Mouse (Mus musculus) hindbrain, embryonic 15.5 days (tissue): Measurements from ENCODE around the gene Slc44a4. TPM values are rescaled to one million over a fixed set of nuclear protein-coding genes. Genes with fewer than 3 reads are reported as not detected.

Experiments used
- ATAC-seq: fragments of 200-750 bp; cut with Nextera tagmentation; 2 replicates; pipeline ENCODE4 v1.8.0; 2017; ENCODE audit warnings: low read depth, moderate number of reproducible peaks, moderate TSS enrichment; ENCODE audit not compliant: low FRiP score
- H3K27ac ChIP-seq: fragments of 300-500 bp; sonication (generic); replicated peaks from 2 replicates; pipeline ENCODE4 v1.5.1; 2015; ENCODE audit warnings: mild to moderate bottlenecking, inconsistent platforms
- H3K27me3 ChIP-seq: fragments of 300-500 bp; sonication (generic); 2 replicates; pipeline ENCODE4 v1.6.1; 2015; ENCODE audit warnings: control low read depth, inconsistent platforms
- H3K36me3 ChIP-seq: fragments of 300-500 bp; sonication (generic); 2 replicates; pipeline ENCODE4 v1.6.1; 2015; ENCODE audit warnings: control low read depth, inconsistent platforms
- H3K4me1 ChIP-seq: fragments of 300-500 bp; sonication (generic); replicated peaks from 2 replicates; pipeline ENCODE4 v1.6.1; 2015; ENCODE audit warnings: control low read depth, inconsistent platforms
- H3K4me2 ChIP-seq: fragments of 300-500 bp; sonication (generic); 2 replicates; pipeline ENCODE4 v1.6.1; 2015; ENCODE audit warnings: moderate library complexity, mild to moderate bottlenecking, inconsistent platforms
- H3K4me3 ChIP-seq: fragments of 300-500 bp; sonication (generic); 2 replicates; pipeline ENCODE4 v1.5.1; 2015; ENCODE audit warnings: mild to moderate bottlenecking, inconsistent platforms
- H3K9ac ChIP-seq: fragments of 300-500 bp; sonication (generic); 2 replicates; pipeline ENCODE4 v1.6.1; 2015; ENCODE audit warnings: inconsistent platforms
- H3K9me3 ChIP-seq: fragments of 300-500 bp; sonication (generic); 2 replicates; pipeline ENCODE4 v1.6.1; 2016; ENCODE audit warnings: control low read depth, inconsistent platforms
- WGBS: fragments of 180-500 bp; shearing (Covaris S2); methylation state at CpG from one replicate; pipeline ENCODE4 v1.1.7; 2015; 5-methylcytosine and 5-hydroxymethylcytosine counted together
- polyA plus RNA-seq: library from polyadenylated mRNA; unstranded; fragments of >200 nt; fragmentation: Nextera tagmentation; extraction: Ambion mirVana; gene quantifications from 2 replicates; pipeline ENCODE4 v1.2.1, GENCODE M21; 2015

Slc44a4 gene
- polyA plus RNA-seq: 0.09 TPM in 1 of 2 replicates, not detected in the other

GRCm38 (mm10) chr17:34913930-34914665 lies at the start of gene Slc44a4:
Slc44a4 (plus strand) TSS chr17:34914466.
- H3K9ac ChIP-seq: no peak within 1 kb of the TSS
- no peak within 1 kb of the TSS for H3K4me2 ChIP-seq
- no peak within 1 kb of the TSS for H3K4me3 ChIP-seq
- H3K4me1 ChIP-seq: no peaks in the 10 kb centered on the region
- H3K36me3 ChIP-seq: peaks cover 48% of the 10 kb centered on the region
- no peaks in the 10 kb centered on the region for H3K27me3 ChIP-seq
- 39% methylated on average over 18 of the region's 18 CpGs for WGBS
- no peaks in the 10 kb centered on the region for H3K9me3 ChIP-seq
- ATAC-seq: no peak
- H3K27ac ChIP-seq: no peak within 1 kb of the TSS

DNA sequence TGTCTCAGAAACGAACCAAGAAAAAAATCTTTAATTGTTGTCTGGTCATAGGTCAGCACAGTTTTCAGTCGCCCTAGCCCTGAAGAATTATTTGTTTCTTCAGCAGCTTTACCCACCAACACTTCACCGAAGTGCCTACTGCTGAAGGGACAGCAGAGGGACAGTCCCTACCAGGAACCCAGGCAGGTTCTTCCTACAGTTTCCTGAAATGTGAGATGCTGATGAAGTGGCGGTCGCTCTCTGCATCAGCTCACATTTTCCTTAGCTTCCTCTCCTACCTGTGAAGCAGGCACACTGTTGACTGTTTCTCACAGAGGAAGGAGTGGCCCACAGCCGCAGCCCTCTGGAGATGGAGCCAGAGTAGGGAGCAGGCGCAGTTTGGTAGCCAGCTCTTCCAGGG lies 48.3 kb upstream of the Slc44a4 start:
- Histone ChIP-seq H3K4me1 (no peaks in the 10 kb centered on the region), H3K27me3 (no peaks in the 10 kb centered on the region), H3K4me2 (no peak overlapping the region), H3K9me3 (no peaks in the 10 kb centered on the region), H3K36me3 (no peaks in the 10 kb centered on the region), H3K4me3 (no peak overlapping the region), H3K9ac (no peak overlapping the region), H3K27ac (no peak overlapping the region)
- ATAC-seq: no peak
- WGBS: 64% methylated on average over 7 of the region's 7 CpGs

- Histone ChIP-seq H3K36me3 (no peaks in the 10 kb centered on the region), H3K27ac (no peak overlapping the region), H3K4me1 (no peaks in the 10 kb centered on the region), H3K9ac (no peak overlapping the region), H3K27me3 (no peaks in the 10 kb centered on the region), H3K4me3 (no peak overlapping the region), H3K4me2 (no peak overlapping the region), H3K9me3 (no peaks in the 10 kb centered on the region)
- no peak for ATAC-seq
- WGBS: 95% methylated on average over 6 of the region's 6 CpGs
Measured at GRCm38 (mm10) chr17:34874321-34874720, 39.9 kb upstream of the Slc44a4 start.

GRCm38 (mm10) chr17:34879336-34879879 lies 34.9 kb upstream of the Slc44a4 start, which contains the start of gene Zbtb12:
Zbtb12 (plus strand) TSS chr17:34879483.
- H3K9me3 ChIP-seq: no peaks in the 10 kb centered on the region
- no peaks in the 10 kb centered on the region for H3K4me1 ChIP-seq
- peaks cover 8% of the 10 kb centered on the region; the same call in 1 of the 2 replicates for H3K27me3 ChIP-seq
- no peaks in the 10 kb centered on the region for H3K36me3 ChIP-seq
- no peak within 1 kb of the TSS for H3K27ac ChIP-seq
- H3K4me3 ChIP-seq: no peak within 1 kb of the TSS
- ATAC-seq: no peak
- 65% methylated on average over 11 of the region's 11 CpGs for WGBS
- no peak within 1 kb of the TSS for H3K9ac ChIP-seq
- H3K4me2 ChIP-seq: no peak within 1 kb of the TSS

GRCm38 (mm10) chr17:34881166-34881565 lies 33.1 kb upstream of the Slc44a4 start:
- Histone ChIP-seq H3K27me3 (peaks cover 8% of the 10 kb centered on the region; the same call in 1 of the 2 replicates), H3K9ac (no peak overlapping the region), H3K4me3 (no peak overlapping the region), H3K36me3 (no peaks in the 10 kb centered on the region), H3K27ac (no peak overlapping the region), H3K9me3 (no peaks in the 10 kb centered on the region), H3K4me2 (no peak overlapping the region), H3K4me1 (no peaks in the 10 kb centered on the region)
- no peak for ATAC-seq

GRCm38 (mm10) chr17:34881683-34882310 lies 32.5 kb upstream of the Slc44a4 start, which contains the start of gene Gm20547:
Gm20547 (minus strand) TSS chr17:34882042.
- no peak for ATAC-seq
- H3K27me3 ChIP-seq: peaks cover 8% of the 10 kb centered on the region; the same call in 1 of the 2 replicates
- H3K36me3 ChIP-seq: no peaks in the 10 kb centered on the region
- 9% methylated on average over 15 of the region's 15 CpGs for WGBS
- H3K4me3 ChIP-seq: no peak within 1 kb of the TSS
- H3K9ac ChIP-seq: no peak within 1 kb of the TSS
- H3K4me1 ChIP-seq: no peaks in the 10 kb centered on the region
- no peak within 1 kb of the TSS for H3K4me2 ChIP-seq
- H3K9me3 ChIP-seq: no peaks in the 10 kb centered on the region
- no peak within 1 kb of the TSS for H3K27ac ChIP-seq

DNA sequence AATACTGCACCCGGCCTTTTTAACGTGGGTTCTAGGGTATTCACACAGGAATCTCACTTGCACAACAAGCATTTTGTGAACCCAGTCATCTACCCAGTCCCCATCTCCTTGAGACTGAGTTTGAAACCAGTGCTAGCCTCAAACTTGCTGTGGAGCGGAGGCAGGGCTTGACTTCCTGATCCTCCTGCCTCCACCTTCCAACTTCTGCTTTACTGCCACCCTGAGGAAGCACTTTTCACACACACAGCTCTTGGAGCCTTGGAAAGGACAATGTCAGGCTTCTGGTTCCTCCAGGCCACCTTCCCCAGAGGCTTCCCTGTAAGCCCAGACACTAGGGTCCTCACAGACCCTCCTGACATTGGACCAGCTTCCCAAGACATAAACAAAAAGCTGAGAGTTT lies 30.9 kb upstream of the Slc44a4 start:
- H3K36me3 ChIP-seq: no peaks in the 10 kb centered on the region
- H3K9ac ChIP-seq: no peak overlapping the region
- H3K27me3 ChIP-seq: peaks cover 8% of the 10 kb centered on the region; the same call in 1 of the 2 replicates
- H3K4me1 ChIP-seq: no peaks in the 10 kb centered on the region
- H3K4me3 ChIP-seq: no peak overlapping the region
- WGBS: 54% methylated on average over 3 of the region's 3 CpGs
- no peak overlapping the region for H3K4me2 ChIP-seq
- no peaks in the 10 kb centered on the region for H3K9me3 ChIP-seq
- H3K27ac ChIP-seq: no peak overlapping the region
- ATAC-seq: no peak; the same call in 1 of the 2 replicates

DNA sequence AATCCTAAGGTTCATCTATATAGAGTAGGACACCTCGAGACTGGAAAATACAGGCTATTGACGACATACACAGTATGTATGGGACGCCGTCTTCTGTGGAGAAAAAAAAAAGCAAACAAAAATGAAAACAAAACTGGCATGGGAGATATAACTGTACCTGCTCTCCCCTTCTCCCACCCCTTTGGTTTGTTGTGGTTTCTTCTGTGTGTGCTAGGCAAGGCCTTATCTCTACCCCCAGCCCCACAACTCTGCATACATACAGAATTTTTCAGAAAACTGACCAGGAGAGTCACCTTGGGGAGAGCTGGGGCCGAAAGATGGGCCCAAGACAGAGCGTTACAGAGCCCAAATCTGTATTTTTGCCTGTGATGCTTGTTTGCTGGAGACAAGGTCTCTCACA lies 29.6 kb upstream of the Slc44a4 start:
- 87% methylated on average over 6 of the region's 6 CpGs for WGBS
- H3K9me3 ChIP-seq: no peaks in the 10 kb centered on the region
- H3K4me3 ChIP-seq: no peak overlapping the region
- ATAC-seq: no peak
- H3K36me3 ChIP-seq: no peaks in the 10 kb centered on the region
- no peak overlapping the region for H3K4me2 ChIP-seq
- H3K4me1 ChIP-seq: no peaks in the 10 kb centered on the region
- H3K9ac ChIP-seq: no peak overlapping the region
- no peak overlapping the region for H3K27ac ChIP-seq
- H3K27me3 ChIP-seq: peaks cover 8% of the 10 kb centered on the region; the same call in 1 of the 2 replicates

DNA sequence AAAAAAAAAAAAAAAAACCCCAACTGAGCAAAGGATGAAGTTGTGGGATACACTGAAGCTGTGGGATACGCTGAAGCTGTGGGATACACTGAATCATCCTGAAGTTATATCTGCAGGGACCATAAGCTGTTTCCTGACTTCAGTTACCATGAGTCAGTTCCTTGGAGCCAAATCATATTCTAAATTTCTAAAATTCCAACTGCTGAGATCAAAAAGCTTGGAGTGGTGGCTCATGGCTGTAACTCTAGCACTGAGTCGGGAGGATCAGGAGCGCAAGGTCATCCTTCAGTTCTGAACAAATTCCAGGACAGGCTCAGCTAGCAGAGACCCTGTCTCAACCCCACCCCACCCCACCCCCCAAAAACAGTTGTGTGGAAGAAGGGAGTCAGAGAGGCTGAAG lies 28.7 kb upstream of the Slc44a4 start:
- Histone ChIP-seq H3K9ac (no peak overlapping the region), H3K27ac (no peak overlapping the region), H3K4me3 (no peak overlapping the region), H3K4me1 (no peaks in the 10 kb centered on the region), H3K9me3 (no peaks in the 10 kb centered on the region), H3K4me2 (no peak overlapping the region), H3K27me3 (peaks cover 8% of the 10 kb centered on the region; the same call in 1 of the 2 replicates), H3K36me3 (no peaks in the 10 kb centered on the region)
- 88% methylated on average over 3 of the region's 3 CpGs for WGBS
- ATAC-seq: no peak

DNA sequence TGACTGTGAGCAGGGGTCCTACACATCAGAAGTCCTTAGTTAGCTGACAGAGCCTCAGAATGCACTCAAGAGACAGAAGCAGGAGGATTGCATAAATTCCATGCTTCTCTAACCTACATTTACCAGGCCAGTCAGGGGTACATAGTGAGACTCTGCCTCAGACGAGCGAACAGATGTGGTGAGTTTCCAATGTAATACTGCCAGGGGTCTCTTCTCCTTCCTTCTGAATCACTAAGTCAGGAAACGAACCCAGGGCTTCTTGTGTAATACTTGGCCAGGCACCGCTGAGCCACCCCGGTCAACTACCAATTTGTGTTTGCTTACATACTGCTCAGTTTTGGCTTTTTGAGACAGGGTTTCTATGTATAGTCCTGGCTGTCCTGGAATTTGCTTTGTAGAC lies 26.3 kb upstream of the Slc44a4 start:
- H3K4me3 ChIP-seq: no peak overlapping the region
- no peak overlapping the region for H3K27ac ChIP-seq
- H3K27me3 ChIP-seq: no peaks in the 10 kb centered on the region
- H3K9ac ChIP-seq: no peak overlapping the region
- no peak overlapping the region for H3K4me2 ChIP-seq
- H3K4me1 ChIP-seq: no peaks in the 10 kb centered on the region
- 86% methylated on average over 5 of the region's 5 CpGs for WGBS
- ATAC-seq: no peak
- H3K36me3 ChIP-seq: no peaks in the 10 kb centered on the region
- H3K9me3 ChIP-seq: no peaks in the 10 kb centered on the region

DNA sequence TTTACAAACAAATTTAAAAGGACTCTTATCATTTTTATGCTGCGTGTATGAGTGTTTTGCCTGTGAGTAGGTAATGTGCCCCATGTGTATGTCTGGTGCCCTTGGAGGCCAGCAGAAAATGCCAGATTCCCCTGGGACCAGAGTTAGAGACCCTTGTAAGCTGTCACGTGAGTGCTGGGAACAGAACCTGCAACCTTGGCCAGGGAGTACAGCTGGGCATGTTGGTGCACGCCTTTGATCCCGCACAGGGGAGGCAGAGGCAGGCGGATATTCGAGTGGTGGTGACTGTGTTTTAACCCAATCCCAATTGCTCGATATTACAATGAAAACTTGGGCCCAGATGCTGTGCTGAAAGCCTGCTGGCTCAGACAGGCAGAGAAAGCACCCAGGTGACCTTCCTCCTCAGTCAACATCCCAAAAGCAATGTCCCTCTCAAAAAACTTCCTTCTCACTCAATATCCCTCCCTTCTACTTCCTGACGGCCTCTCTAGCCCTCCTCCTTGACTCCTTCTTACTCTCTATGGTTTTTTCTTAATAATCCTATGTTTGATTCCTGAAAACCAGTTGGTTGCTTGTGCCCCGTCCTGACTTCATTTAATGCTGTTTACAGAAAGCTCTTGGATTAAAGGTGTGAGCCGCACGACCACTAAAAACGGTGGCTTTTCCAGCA lies 24.1 kb upstream of the Slc44a4 start:
- no peak overlapping the region for H3K4me3 ChIP-seq
- peaks cover 8% of the 10 kb centered on the region for H3K4me1 ChIP-seq
- H3K9ac ChIP-seq: no peak overlapping the region
- 87% methylated on average over 12 of the region's 12 CpGs for WGBS
- no peak overlapping the region for H3K4me2 ChIP-seq
- H3K27ac ChIP-seq: no peak overlapping the region
- H3K9me3 ChIP-seq: no peaks in the 10 kb centered on the region
- H3K36me3 ChIP-seq: no peaks in the 10 kb centered on the region
- no peak for ATAC-seq
- H3K27me3 ChIP-seq: no peaks in the 10 kb centered on the region

GRCm38 (mm10) chr17:34891377-34891776 lies 22.9 kb upstream of the Slc44a4 start:
- Histone ChIP-seq H3K9ac (no peak overlapping the region), H3K36me3 (no peaks in the 10 kb centered on the region; the same call in 1 of the 2 replicates), H3K4me3 (no peak overlapping the region), H3K4me2 (no peak overlapping the region), H3K27me3 (no peaks in the 10 kb centered on the region), H3K27ac (no peak overlapping the region), H3K4me1 (peaks cover 20% of the 10 kb centered on the region), H3K9me3 (no peaks in the 10 kb centered on the region)
- ATAC-seq: no peak
- 97% methylated on average over 2 of the region's 2 CpGs for WGBS
